Mouse (Mus musculus) cerebellum, adult 2 months (tissue): ENCODE measurements around the gene Gm10642. TPM values are rescaled to one million over a fixed set of nuclear protein-coding genes. Genes with fewer than 3 reads are reported as not detected.

Source experiments
- DNase-seq, 2 experiments: peaks; one replicate each; pipeline ENCODE4 v3.0.0; 2021
- H3K27ac ChIP-seq: fragments of 200-500 bp; 2 replicates; pipeline ENCODE4 v1.5.1; 2012; ENCODE audit warnings: low read length, control low read depth, inconsistent platforms; ENCODE audit not compliant: insufficient read depth
- H3K27me3 ChIP-seq: fragments of 200-500 bp; 2 replicates; pipeline ENCODE4 v1.6.1; 2012; ENCODE audit warnings: inconsistent platforms, mild to moderate bottlenecking, low read length, moderate library complexity; ENCODE audit not compliant: control insufficient read depth, insufficient read depth
- H3K4me1 ChIP-seq: fragments of 200-500 bp; 2 replicates; pipeline ENCODE4 v1.6.1; 2011; ENCODE audit warnings: low read length; ENCODE audit not compliant: control insufficient read depth, insufficient read depth
- H3K4me3 ChIP-seq: fragments of 200-500 bp; replicated peaks from 2 replicates; pipeline ENCODE3; 2011; ENCODE audit warnings: mild to moderate bottlenecking, low read depth, low read length, control low read depth; ENCODE audit not compliant: insufficient read depth
- CTCF ChIP-seq: fragments of 200-500 bp; IDR thresholded peaks from 2 replicates; pipeline ENCODE4 v1.5.1; 2011; ENCODE audit warnings: low read depth, mild to moderate bottlenecking, control low read depth, low read length, moderate library complexity, borderline replicate concordance; ENCODE audit not compliant: insufficient read depth
- POLR2A ChIP-seq: fragments of 200-500 bp; IDR thresholded peaks from 2 replicates; pipeline ENCODE4 v1.6.1; 2011; ENCODE audit warnings: low read length, control low read depth, borderline replicate concordance; ENCODE audit not compliant: insufficient read depth
- WGBS: fragments of 180-500 bp; shearing (Covaris S2); methylation state at CpG from one replicate; pipeline ENCODE4 v1.1.7; 2018; 5-methylcytosine and 5-hydroxymethylcytosine counted together
- polyA plus RNA-seq: library from polyadenylated mRNA; depleted of rRNA; stranded (reverse); fragments of >200 nt; gene quantifications from 2 replicates; pipeline ENCODE4 v1.2.3, GENCODE M21; 2012

The Gm10642 gene
- polyA plus RNA-seq, 1 experiment, result 1.5 TPM

GRCm38 (mm10) chr9:70668048-70668447, 12.0 kb downstream of the Gm10642 start:
- Histone ChIP-seq H3K27ac (no peak overlapping the region), H3K4me3 (no peak overlapping the region), H3K4me1 (peaks cover 20% of the 10 kb centered on the region), H3K27me3 (no peaks in the 10 kb centered on the region)
- TF ChIP-seq POLR2A (no peak), CTCF (0 out of 2 replicates have a peak, but pooled peaks have one; percentile 22)
- DNase-seq, result no peak

GRCm38 (mm10) chr9:70669197-70669596, 13.1 kb downstream of the Gm10642 start:
- 75% methylated on average over 2 of the region's 2 CpGs for WGBS
- DNase-seq, result no peak
- TF ChIP-seq POLR2A, result no peak
- TF ChIP-seq CTCF, result no peak
- Histone ChIP-seq H3K4me1 (peaks cover 17% of the 10 kb centered on the region), H3K4me3 (no peak overlapping the region), H3K27ac (no peak overlapping the region), H3K27me3 (no peaks in the 10 kb centered on the region)

DNA sequence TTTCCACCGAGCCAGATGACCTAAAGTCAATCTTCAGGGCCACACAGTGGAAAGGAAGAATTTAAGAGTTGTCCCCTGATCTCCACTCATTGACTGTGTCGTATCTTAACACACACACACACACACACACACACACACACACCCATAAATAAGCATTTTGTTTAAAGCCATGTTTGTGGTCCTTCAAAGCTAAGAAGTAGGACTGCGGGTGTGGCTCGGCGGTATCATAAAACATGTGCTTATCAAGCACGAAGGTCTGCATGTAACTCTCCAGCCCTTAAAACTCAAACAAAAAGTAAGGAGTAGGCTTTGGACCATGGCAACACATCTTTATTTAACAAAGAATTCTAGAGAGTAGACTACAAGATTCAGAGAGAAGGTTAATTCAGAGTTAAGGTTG, 14.3 kb downstream of the Gm10642 start:
- no peak for DNase-seq
- TF ChIP-seq POLR2A, result no peak
- WGBS, result 92% methylated on average over 6 of the region's 6 CpGs
- H3K27me3 ChIP-seq, result no peaks in the 10 kb centered on the region
- no peak overlapping the region for H3K4me3 ChIP-seq
- H3K27ac ChIP-seq, result no peak overlapping the region
- H3K4me1 ChIP-seq, result peaks cover 10% of the 10 kb centered on the region; the same call in 1 of the 2 replicates

GRCm38 (mm10) chr9:70671278-70671677, 15.2 kb downstream of the Gm10642 start:
- no peak overlapping the region for H3K4me3 ChIP-seq
- no peaks in the 10 kb centered on the region for H3K27me3 ChIP-seq
- peaks cover 3% of the 10 kb centered on the region; the same call in 1 of the 2 replicates for H3K4me1 ChIP-seq
- H3K27ac ChIP-seq, result no peak overlapping the region
- DNase-seq, result no peak
- WGBS, result 66% methylated on average over 6 of the region's 6 CpGs
- TF ChIP-seq CTCF (no peak), POLR2A (no peak)

DNA sequence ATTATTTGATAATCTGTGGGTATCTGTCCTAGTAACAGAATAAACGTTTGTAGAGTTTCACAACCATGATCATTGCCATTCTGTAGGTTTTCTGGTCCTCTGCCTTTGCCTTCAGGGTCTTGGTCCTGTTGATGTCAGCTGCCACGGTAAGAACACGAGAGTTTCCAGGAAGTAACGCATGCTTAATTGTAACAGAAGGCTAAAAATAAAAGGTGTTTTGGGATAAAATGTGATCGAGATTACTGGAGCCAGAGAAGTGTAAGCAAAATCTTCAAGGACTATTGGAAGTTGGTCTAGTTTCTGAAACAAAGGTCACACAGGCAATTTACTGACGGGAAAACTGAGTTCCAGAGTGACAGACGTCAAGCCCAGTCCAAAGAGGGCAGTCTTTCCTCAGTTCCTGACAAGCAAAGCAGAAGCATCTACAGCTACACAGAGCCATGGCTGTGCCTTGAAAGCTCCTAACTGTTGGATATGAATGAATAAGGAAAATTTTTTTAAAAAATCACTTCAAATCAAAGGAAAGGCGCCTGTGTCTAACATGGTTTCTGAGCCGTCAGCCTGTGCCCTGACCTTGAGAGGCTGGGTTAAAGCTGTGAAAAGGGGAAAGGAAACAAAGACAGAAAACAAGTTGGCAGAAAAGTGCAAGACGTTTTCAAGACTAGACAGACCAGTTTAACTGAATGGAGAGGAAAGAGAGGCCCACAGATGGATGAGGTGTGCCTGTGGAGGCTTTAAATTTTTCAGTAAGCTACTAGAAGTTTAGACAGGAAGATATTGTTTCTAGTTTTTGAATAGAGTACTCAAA, 15.9 kb downstream of the Gm10642 start:
- TF ChIP-seq POLR2A (no peak), CTCF (peak; percentile 60)
- DNase-seq, result peak in 1 of 2 experiments; percentile 56
- no peak overlapping the region for H3K4me3 ChIP-seq
- WGBS, result 39% methylated on average over 10 of the region's 10 CpGs
- H3K27me3 ChIP-seq, result no peaks in the 10 kb centered on the region
- no peaks in the 10 kb centered on the region; the same call in 1 of the 2 replicates for H3K4me1 ChIP-seq
- H3K27ac ChIP-seq, result no peak overlapping the region

DNA sequence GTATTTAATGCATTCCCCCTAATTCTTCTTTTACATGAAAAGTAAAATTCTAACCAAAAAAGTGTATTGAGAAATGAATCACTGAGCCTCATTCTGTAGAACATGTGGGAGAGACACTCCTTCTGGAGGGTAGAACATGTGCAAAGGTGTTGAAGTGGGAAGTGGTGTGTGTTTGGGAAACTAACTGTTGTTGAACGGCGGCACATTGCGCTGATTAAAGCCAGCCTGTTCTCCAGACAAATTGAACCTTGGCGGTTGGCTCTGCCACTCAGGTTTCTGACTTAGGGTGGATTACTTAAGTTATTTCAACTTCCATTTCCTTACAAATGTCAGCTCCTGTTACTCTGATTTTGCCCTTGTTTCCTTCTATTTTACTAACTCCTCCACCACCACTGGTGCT, 17.6 kb downstream of the Gm10642 start:
- no peak overlapping the region for H3K27ac ChIP-seq
- H3K4me3 ChIP-seq, result no peak overlapping the region
- no peaks in the 10 kb centered on the region; the same call in 1 of the 2 replicates for H3K4me1 ChIP-seq
- TF ChIP-seq POLR2A, result no peak
- TF ChIP-seq CTCF, result no peak
- DNase-seq, result no peak
- WGBS, result 96% methylated on average over 4 of the region's 4 CpGs
- H3K27me3 ChIP-seq, result no peaks in the 10 kb centered on the region

GRCm38 (mm10) chr9:70675117-70675516, 19.1 kb downstream of the Gm10642 start:
- H3K27me3 ChIP-seq, result no peaks in the 10 kb centered on the region
- H3K4me1 ChIP-seq, result no peaks in the 10 kb centered on the region; the same call in 1 of the 2 replicates
- no peak for DNase-seq
- no peak overlapping the region for H3K27ac ChIP-seq
- 85% methylated on average over 4 of the region's 4 CpGs for WGBS
- TF ChIP-seq CTCF (no peak), POLR2A (no peak)
- no peak overlapping the region for H3K4me3 ChIP-seq

GRCm38 (mm10) chr9:70675961-70676360, 19.9 kb downstream of the Gm10642 start:
- Histone ChIP-seq H3K4me1 (no peaks in the 10 kb centered on the region; the same call in 1 of the 2 replicates), H3K27me3 (no peaks in the 10 kb centered on the region), H3K4me3 (no peak overlapping the region), H3K27ac (no peak overlapping the region)
- no peak for TF ChIP-seq CTCF
- no peak for TF ChIP-seq POLR2A
- WGBS, result 85% methylated on average over 5 of the region's 5 CpGs
- DNase-seq, result no peak
